Mouse (Mus musculus) mouse embryonic stem cell (cell line): ENCODE data around the gene Anxa1.

Experiments used
- in situ Hi-C, 2 experiments: fragments of 300-500 bp; cut with MboI; formaldehyde crosslinking; loops; 1 replicate in 1 of 2; 3 replicates in 1 of 2; pipeline ENCODE4 v1.14.3; 2019 to 2020; ENCODE audit warnings: low sequenced_read_pairs in 2 of 2, low pct_unique_long_range_greater_than_20kb in 1 of 2, mixed read lengths in 1 of 2; ENCODE audit not compliant: unreplicated experiment in 1 of 2

Anxa1 gene

DNA sequence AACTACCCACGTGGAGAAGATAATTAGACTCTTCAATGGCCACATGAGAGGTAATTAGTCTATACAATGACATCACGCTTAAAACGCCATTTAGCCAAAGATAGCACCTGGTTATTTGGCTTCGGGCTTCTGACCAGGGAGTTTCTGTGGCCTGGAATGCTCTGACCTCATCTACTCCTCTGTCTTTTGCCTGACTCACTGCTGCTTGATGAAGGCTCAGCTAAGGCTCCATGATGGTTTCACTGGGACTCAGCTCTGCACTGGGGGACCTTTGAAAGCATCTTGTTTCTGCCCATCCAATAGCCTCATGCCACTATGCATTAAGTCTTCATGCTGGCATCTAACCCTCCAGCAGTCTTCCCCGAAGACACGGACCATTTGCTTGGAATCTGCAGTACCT lies 2.5 kb downstream of the Anxa1 start:
- in situ Hi-C loops, result no loop called here

DNA sequence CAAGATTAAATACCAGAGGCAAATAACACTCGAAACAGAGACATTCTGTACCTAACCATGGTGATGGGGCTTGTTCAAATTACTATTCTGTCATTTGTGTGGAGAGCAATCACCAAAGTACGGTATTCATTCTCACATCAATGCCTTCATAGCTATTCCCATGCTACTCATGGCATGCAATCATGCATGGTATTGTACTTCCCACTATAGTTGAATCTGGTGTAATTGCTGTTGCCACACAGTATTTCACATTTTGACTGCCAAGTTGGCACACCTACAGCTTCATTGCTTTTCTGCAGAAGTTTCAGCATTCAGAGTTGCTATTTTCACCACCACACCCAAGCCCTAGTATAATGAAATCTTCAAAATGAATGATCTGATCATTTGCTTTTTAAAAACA lies 4.4 kb downstream of the Anxa1 start:
- in situ Hi-C loops, result no loop called here

DNA sequence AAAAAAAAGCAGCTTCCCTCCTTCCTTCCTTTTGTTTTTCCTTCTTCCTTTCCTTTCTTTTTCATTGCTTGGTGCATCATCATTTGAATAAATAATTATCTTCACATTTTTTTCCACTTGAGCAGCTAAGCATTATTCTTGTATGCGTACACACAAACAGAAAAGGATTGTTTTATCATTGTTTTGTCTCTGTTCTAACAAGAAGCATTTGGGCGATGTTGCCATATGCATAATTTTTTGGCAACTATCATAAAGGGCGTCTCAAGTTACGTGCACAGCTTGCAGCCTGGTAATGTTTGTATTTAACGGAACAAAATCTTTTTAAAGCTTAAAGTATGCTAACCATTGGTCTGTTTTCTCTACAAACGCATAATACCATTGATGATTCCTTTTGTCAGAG lies 5.1 kb downstream of the Anxa1 start:
- in situ Hi-C loops, result no loop called here

DNA sequence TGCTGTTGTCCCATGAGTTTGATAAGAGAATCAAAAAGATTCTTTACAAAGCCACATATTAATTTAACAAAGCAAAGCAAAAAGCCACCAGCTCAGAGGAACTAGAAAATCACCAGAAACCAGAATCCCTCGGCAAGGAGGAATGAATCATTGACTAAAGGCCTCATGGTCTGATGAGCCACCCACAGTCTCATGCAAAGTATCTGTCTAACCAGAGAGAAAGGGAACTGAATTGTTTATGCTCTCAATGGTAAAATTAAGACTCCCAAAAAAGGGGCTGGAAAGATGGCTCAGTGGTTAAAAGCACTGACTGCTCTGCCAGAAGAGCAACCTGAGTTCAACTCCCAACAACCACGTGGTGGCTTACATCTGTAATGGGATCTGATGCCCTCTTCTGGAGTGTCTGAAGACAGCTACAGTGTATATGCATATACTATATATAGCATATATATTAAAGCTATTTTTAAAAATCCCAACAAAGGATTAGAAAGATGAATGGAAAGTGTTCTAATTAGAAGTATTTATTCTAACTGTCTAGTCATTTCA lies 9.5 kb downstream of the Anxa1 start:
- in situ Hi-C loops, result no loop called here

DNA sequence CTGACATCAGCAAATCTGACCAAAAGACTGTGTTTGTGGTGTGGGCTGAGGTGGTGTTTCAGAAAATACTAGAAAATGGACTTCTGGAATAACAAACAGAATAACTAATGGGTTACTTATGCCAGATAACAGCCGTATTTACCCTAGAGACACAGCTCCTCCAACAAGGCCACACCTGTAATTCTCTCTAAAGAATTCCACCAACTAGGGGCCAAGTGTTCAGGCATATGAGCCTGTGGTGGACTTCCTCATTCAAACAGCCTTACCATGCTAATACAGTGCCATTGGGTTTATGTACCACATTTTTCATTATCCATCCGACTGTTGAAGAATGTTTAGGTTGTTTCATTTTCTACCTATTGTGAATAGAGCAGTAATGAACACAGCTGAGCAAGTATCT lies 20.6 kb downstream of the Anxa1 start:
- in situ Hi-C loops, result loop anchor here (25.0 kb wide), 1 partner anchor 367 kb away; the partner anchor contains the start of gene Aldh1a7 (in 2 of the 2)

DNA sequence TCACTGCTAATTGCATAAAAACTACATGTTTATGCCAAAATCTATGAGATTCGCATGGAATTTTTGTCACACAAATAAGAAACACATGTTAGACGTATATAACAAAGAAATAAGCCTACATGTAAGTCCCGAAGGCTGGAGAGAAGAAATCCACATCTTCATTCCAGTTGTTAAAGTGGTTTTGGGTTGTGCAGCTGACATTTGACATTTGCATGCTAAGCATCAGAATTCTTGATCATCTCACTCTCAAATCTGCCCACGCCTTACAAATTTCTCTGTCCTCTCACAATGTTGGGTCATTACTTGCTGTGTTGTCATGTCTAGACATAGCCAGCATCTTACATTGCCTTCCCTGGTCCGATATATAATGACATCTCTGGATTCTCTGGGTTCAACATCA lies 24.2 kb downstream of the Anxa1 start:
- in situ Hi-C loops, result loop anchor here (5.0 to 25.0 kb wide), 2 partner anchors 71 to 371 kb away; partner anchors contain the start of gene Aldh1a7 (in 2 of the 2)

DNA sequence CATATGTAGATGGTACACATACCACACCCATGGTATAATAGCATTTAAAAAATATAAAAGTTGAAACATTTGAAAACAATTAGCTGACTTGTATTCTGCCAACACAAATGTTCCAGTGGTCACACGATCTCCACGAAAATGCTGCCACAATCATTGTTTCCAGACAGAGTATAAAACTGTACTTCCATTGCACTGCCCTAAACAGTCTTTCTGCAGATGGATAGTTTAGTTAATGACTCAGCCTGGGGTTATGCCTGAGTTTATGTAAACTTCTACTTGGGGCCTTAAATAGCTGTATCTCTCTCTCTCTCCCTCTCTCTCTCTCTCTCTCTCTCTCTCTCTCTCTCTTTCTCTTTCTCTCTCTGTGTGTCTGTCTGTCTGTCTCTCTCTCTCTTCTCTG lies 24.7 kb downstream of the Anxa1 start:
- in situ Hi-C loops, result loop anchor here (5.0 to 25.0 kb wide), 2 partner anchors 71 to 371 kb away; partner anchors contain the start of gene Aldh1a7 (in 2 of the 2)

DNA sequence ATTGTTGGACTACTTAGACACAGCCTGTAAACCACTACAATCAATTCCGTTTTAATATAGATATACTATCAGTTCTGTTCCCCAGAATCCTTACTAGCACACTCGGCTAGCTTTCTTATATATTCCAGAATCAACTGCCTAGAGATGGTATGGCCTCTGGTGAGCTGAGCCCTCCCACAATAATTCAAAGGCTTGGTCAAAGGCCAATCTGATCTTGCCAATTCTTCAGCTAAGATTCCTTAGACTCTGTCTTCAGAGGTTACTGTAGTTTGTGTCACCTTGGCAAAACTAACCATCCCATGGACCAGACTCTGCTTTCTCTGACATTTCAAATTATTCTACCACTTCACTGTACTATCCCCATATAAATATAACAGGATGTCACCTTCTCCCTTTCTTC lies 25.4 kb downstream of the Anxa1 start:
- in situ Hi-C loops, result loop anchor here (5.0 to 25.0 kb wide), 2 partner anchors 72 to 372 kb away; partner anchors contain the start of gene Aldh1a7 (in 2 of the 2)

DNA sequence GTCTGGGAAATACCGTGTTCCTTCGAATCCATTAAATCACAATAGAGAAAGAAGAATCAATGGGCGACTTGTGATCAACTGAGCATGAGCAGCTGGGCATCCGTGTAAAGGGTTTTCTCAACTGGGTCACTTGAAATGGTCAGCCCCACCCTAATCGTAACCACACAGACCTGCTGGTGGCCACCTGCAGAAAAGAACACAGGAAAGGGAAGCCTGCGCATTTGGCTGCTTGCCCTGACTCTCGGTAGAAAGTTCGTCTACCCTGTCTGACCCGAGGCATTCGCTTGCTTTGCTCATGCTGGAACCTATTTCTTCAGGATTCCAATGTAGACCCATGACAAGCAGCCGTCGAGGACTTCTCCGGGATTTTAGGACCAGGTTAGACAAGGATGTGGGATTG lies 25.8 kb downstream of the Anxa1 start:
- in situ Hi-C loops, result loop anchor here (5.0 to 25.0 kb wide), 2 partner anchors 72 to 372 kb away; partner anchors contain the start of gene Aldh1a7 (in 2 of the 2)

DNA sequence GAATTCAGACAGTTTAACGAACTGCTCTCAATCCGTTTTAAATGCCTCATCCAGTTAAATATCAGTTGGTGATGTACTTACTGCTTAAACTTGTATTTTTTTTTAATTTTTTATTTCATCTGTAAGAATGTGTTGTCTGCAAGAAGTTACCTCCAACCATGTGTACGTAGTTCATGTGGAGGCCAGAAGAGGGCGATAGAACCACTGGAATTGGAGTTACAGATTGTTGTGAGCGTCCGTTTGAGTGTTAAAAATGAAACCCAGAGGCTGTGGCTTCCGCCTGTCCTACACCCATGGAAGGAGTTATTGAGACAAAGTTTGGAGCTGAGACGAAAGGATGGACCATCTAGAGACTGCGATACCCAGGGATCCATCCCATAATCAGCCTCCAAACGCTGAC lies 27.5 kb downstream of the Anxa1 start:
- in situ Hi-C loops, result loop anchor here (25.0 kb wide), 1 partner anchor 374 kb away; the partner anchor contains the start of gene Aldh1a7 (in 2 of the 2)

DNA sequence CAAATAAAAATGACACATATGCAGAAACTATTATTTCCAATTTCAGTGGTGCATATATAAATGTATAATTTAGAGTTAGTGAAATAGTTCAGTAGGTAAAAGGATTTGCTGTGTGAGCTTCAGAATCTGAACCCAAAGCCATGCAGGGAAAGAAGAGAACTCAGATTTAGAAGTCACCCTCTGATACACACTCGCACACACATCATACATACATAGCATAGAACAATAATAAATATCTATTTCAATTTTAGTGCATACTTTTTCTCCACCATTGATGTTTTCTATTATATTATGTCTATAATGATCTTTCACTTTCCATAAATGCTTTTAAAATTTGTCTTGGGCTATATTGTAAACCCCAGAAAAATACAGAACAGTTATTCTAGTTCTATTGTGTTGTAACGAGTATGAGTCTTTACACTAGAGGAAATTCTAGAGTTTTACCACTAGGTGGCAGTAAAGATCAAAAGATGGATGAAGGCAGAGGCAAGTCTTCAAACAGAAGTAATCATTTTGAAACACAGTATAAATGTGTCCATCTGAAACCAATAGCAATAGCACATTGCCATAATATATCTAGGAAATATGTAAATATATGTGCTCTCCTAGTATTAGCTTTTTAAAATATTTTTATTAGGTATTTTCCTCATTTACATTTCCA lies 28.7 kb downstream of the Anxa1 start:
- in situ Hi-C loops, result loop anchor here (25.0 kb wide), 1 partner anchor 375 kb away; the partner anchor contains the start of gene Aldh1a7 (in 2 of the 2)

DNA sequence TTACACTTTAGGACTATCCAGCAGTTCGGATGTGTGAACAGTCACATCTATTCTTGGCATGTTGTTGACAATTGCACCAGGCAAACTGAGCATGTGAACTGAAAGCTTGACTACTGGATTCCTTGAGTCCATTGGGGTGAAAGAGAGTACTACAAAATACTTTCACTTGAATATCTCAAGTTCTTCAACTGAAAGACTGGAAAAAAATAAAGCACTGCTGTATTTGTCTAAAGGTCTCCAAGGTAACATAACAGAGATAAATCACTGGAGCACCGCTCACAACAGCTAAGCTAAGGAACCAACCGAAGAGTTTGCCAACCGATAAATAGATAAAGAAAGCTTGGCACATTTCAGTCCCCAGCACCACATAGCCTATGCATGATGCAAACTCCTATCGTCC lies 32.1 kb downstream of the Anxa1 start:
- in situ Hi-C loops, result loop anchor here (25.0 kb wide), 1 partner anchor 379 kb away; the partner anchor contains the start of gene Aldh1a7 (in 2 of the 2)

DNA sequence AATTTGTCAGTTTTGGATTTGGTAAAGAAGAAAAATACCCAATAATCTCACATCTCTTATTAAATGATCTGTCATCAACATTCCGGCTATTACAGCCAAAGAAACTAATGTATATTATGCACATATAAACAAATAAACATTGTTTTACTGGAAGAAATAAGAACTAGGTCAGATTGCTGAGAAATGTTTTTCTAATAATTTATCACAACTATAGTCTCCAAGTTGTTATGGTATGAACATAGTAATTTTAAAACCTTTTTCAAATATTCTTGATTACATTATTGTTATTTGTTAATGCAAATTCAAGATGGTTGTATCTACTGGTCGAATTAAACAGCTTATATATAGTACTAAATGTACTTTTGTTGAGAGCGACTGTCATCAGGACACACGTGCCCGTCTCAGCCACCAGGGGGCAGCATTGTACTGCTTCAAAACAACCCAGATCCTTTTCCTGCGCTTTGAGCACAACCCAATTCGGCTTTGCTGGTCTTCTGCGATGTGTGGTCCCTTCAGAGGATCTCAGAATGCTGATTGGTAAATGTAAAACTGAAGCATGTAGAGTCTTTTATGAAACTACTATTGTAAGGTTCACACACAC lies 45.3 kb downstream of the Anxa1 start:
- in situ Hi-C loops, result no loop called here

DNA sequence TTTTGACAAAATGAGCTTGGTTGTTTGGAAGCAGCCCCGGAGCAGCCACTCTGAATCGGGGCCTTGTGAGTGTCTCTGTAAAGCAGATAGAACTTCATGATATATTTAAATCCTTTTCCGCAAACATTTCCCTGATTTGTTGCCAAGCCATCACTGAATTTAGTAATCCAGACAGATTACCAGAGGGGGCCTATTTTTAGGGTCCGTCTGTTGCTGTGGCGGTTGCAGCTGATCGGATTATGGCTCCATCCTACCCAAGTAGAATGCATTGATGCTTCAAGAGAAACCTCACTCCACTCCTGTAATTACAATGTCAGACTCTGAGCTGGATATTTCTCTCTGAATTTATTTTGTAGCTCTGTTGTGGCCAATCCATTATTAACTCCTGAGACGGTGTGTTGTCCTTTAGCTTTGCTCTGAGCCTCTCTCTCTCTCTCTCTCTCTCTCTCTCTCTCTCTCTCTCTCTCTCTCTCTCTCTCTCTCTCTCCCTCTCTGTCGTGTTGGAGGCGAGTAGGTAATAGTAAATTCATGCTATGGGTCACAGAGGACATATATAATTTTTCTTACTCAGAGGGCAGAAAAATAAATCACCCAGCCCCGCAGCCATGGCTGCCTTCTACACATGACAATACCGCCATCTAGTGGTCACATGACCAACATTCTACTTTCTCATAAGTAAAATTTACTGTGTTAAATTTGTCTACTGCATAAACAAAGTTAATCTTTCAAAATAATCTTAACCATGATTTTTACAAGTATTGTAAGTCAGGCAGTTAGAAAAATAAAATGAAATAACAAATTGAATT lies 46.0 kb downstream of the Anxa1 start:
- in situ Hi-C loops, result no loop called here

DNA sequence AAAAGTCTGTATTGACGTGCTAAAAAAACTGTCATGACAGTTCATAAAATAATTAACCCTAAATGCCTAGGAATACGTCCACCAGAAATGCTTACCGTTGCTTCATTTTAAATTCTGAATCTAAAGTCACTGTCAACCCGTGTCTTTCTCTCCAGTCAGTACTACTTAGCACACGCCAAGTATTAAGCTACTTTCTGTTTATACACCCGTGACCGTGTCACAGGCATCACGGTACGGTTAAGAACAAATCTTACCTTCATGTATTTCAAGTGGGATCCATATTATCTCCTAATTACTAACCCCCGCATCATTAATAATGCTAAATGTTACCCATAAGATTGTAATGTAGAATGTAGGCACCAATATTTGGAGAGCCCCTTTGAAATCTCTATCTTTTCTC lies 46.7 kb downstream of the Anxa1 start:
- in situ Hi-C loops, result no loop called here
